In genomic region chr4:8113558-8113957, GRCm38 (mm10) we compare ENCODE assay signal across 14 mouse cellular contexts.
A peak's percentile ranks its signal among the peaks of the same experiment; 100 is the strongest.
DNase-seq lines count a peak whose midpoint lies in the region; ATAC-seq lines count a peak whose summit lies in the region.
"Had no signal": no experiment of that assay in that cellular context is flagged by ENCODE, and none has a peak within 500 bp of the region (broad histone marks: within the 10 kb centered on the region; RNA-seq: fewer than 3 reads in every experiment).

No protein-coding gene starts in this region.

- peak overlapping the region; percentile 80 for H3K27ac ChIP-seq in brown adipose tissue, adult 24 weeks (replicated peaks; ENCODE audit: low read depth, low read length)
- no peak overlapping the region for H3K27ac ChIP-seq in forebrain, embryonic 11.5 days (ENCODE audit: low read depth, low read length)
- H3K27ac ChIP-seq: hindbrain, embryonic 13.5 days; limb, embryonic 12.5 days; midbrain, embryonic 15.5 days; stomach, embryonic 15.5 days had no signal

- no peak overlapping the region for H3K4me2 ChIP-seq in forebrain, embryonic 11.5 days (ENCODE audit: low read depth, low read length, severe bottlenecking)
- H3K4me2 ChIP-seq: hindbrain, embryonic 13.5 days; limb, embryonic 12.5 days; midbrain, embryonic 15.5 days; stomach, embryonic 15.5 days had no signal

- no peaks in the 10 kb centered on the region for H3K27me3 ChIP-seq in forebrain, embryonic 11.5 days (ENCODE audit: control insufficient read depth, insufficient read depth, low read length)
- H3K27me3 ChIP-seq: hindbrain, embryonic 13.5 days; limb, embryonic 12.5 days; midbrain, embryonic 15.5 days; stomach, embryonic 15.5 days had no signal

- H3K9ac ChIP-seq in forebrain, embryonic 11.5 days (ENCODE audit: low read length): no peak overlapping the region
- H3K9ac ChIP-seq: hindbrain, embryonic 13.5 days; limb, embryonic 12.5 days; midbrain, embryonic 15.5 days; stomach, embryonic 15.5 days had no signal

- H3K4me3 ChIP-seq in brown adipose tissue, adult 24 weeks (ENCODE audit: insufficient read depth, low read depth, low read length): no peak overlapping the region
- no peak overlapping the region for H3K4me3 ChIP-seq in forebrain, embryonic 11.5 days (ENCODE audit: low read depth, low read length)
- H3K4me3 ChIP-seq: hindbrain, embryonic 13.5 days; limb, embryonic 12.5 days; midbrain, embryonic 15.5 days; stomach, embryonic 15.5 days had no signal

- H3K36me3 ChIP-seq in forebrain, embryonic 11.5 days (ENCODE audit: control insufficient read depth, insufficient read depth, low read length): no peaks in the 10 kb centered on the region
- H3K36me3 ChIP-seq: hindbrain, embryonic 13.5 days; limb, embryonic 12.5 days; midbrain, embryonic 15.5 days; stomach, embryonic 15.5 days had no signal

- ATAC-seq in forebrain, embryonic 11.5 days (replicated peaks; ENCODE audit: low FRiP score): no peak
- ATAC-seq: midbrain, embryonic 15.5 days had no signal

- intact Hi-C loops in heart, postnatal 25 days (cut with DNase I): loop anchor here (5.0 kb wide), 1 partner anchor 74 kb away; no protein-coding TSS in a partner anchor
- intact Hi-C loops in left cerebral cortex, postnatal 36 days (cut with DNase I): no loop called here

- H3K9me3 ChIP-seq in forebrain, embryonic 11.5 days (ENCODE audit: control insufficient read depth, low read length): no peaks in the 10 kb centered on the region
- H3K9me3 ChIP-seq: hindbrain, embryonic 13.5 days; limb, embryonic 12.5 days; midbrain, embryonic 15.5 days; stomach, embryonic 15.5 days had no signal

- DNase-seq in adrenal gland, postnatal 14 days: peak; percentile 16
- no peak for DNase-seq in adrenal gland, postnatal 10 days
- DNase-seq in heart, postnatal 25 days (ENCODE audit: low spot score): peak; percentile 25
- DNase-seq in lung, postnatal 10 days: peak; percentile 38
- no peak for DNase-seq in left cerebral cortex, postnatal 36 days (ENCODE audit: low spot score in 2 of 2)
- DNase-seq in forebrain, embryonic 11.5 days (ENCODE audit: low spot score): no peak
- DNase-seq in right cerebral cortex, postnatal 10 days (ENCODE audit: low spot score in 2 of 2): no peak
- DNase-seq: cerebellum, postnatal 10 days; layer of hippocampus, adult 9-11 months had no signal

- peaks cover 6% of the 10 kb centered on the region; the same call in 1 of the 2 replicates for H3K4me1 ChIP-seq in brown adipose tissue, adult 24 weeks (ENCODE audit: control insufficient read depth, insufficient read depth, insufficient read length, low read length)
- no peaks in the 10 kb centered on the region for H3K4me1 ChIP-seq in forebrain, embryonic 11.5 days (replicated peaks; ENCODE audit: control insufficient read depth, insufficient read depth, low read length)
- H3K4me1 ChIP-seq: hindbrain, embryonic 13.5 days; limb, embryonic 12.5 days; midbrain, embryonic 15.5 days; stomach, embryonic 15.5 days had no signal

- WGBS in forebrain, embryonic 11.5 days: 85% methylated on average over 3 of the region's 3 CpGs

Comparison
In these comparisons a context has a peak if more than half of its experiments do, and no peak if none do; other contexts are left out.
1. DNase-seq: peak in adrenal gland, postnatal 14 days (single experiment), heart, postnatal 25 days (single experiment) and lung, postnatal 10 days (single experiment); none in adrenal gland, postnatal 10 days (single experiment), left cerebral cortex, postnatal 36 days (0 of 2), forebrain, embryonic 11.5 days (single experiment) and right cerebral cortex, postnatal 10 days (0 of 2).